Mouse (Mus musculus) forebrain, embryonic 11.5 days (tissue): ENCODE results near the gene Osbpl10. TPM values are rescaled to one million over a fixed set of nuclear protein-coding genes. Genes with fewer than 3 reads are reported as not detected.
"Not testable (repeated sequence)": the region's sequence is repeated elsewhere in the genome, so short reads cannot be mapped to it uniquely, and the experiment has no call there.

Source experiments
- ATAC-seq: fragments of 200-750 bp; cut with Nextera tagmentation; replicated peaks from 2 replicates; pipeline ENCODE4 v1.8.0; 2017; ENCODE audit warnings: moderate TSS enrichment; ENCODE audit not compliant: low FRiP score
- DNase-seq: peaks from one replicate; pipeline ENCODE4 v3.0.0-alpha.2; 2017; ENCODE audit warnings: low spot score
- H3K27ac ChIP-seq: fragments of 300-500 bp; sonication (generic); 2 replicates; pipeline ENCODE4 v1.5.1; 2014; ENCODE audit warnings: low read depth, low read length
- H3K27me3 ChIP-seq: fragments of 300-500 bp; sonication (generic); 2 replicates; pipeline ENCODE4 v1.6.1; 2014; ENCODE audit warnings: mild to moderate bottlenecking, low read length, mixed read lengths; ENCODE audit not compliant: control insufficient read depth, insufficient read depth
- H3K36me3 ChIP-seq: fragments of 300-500 bp; sonication (generic); 2 replicates; pipeline ENCODE4 v1.6.1; 2014; ENCODE audit warnings: mild to moderate bottlenecking, low read length, moderate library complexity, mixed read lengths; ENCODE audit not compliant: control insufficient read depth, insufficient read depth
- H3K4me1 ChIP-seq: fragments of 300-500 bp; sonication (generic); replicated peaks from 2 replicates; pipeline ENCODE4 v1.6.1; 2014; ENCODE audit warnings: low read length, mixed read lengths; ENCODE audit not compliant: control insufficient read depth, insufficient read depth
- H3K4me2 ChIP-seq: fragments of 300-500 bp; sonication (generic); 2 replicates; pipeline ENCODE4 v1.6.1; 2014; ENCODE audit warnings: low read depth, mild to moderate bottlenecking, low read length, moderate library complexity, mixed read lengths; ENCODE audit not compliant: severe bottlenecking
- H3K4me3 ChIP-seq: fragments of 300-500 bp; sonication (generic); 2 replicates; pipeline ENCODE4 v1.5.1; 2014; ENCODE audit warnings: low read depth, low read length
- H3K9ac ChIP-seq: fragments of 300-500 bp; sonication (generic); 2 replicates; pipeline ENCODE4 v1.6.1; 2014; ENCODE audit warnings: low read length
- H3K9me3 ChIP-seq: fragments of 300-500 bp; sonication (generic); 2 replicates; pipeline ENCODE4 v1.6.1; 2016; ENCODE audit warnings: low read length, mixed read lengths; ENCODE audit not compliant: control insufficient read depth
- WGBS: fragments of 180-500 bp; shearing (Covaris S2); extraction: QIAGEN DNeasy Blood & Tissue Kit; methylation state at CpG from one replicate; pipeline ENCODE4 v1.1.7; 2014; 5-methylcytosine and 5-hydroxymethylcytosine counted together
- polyA plus RNA-seq: library from polyadenylated mRNA; unstranded; fragments of >200 nt; fragmentation: Nextera tagmentation; extraction: Ambion mirVana; gene quantifications from 2 replicates; pipeline ENCODE4 v1.2.1, GENCODE M21; 2014

Gene Osbpl10
- polyA plus RNA-seq, 1 experiment from 2014 or later, result 1.0 TPM

DNA sequence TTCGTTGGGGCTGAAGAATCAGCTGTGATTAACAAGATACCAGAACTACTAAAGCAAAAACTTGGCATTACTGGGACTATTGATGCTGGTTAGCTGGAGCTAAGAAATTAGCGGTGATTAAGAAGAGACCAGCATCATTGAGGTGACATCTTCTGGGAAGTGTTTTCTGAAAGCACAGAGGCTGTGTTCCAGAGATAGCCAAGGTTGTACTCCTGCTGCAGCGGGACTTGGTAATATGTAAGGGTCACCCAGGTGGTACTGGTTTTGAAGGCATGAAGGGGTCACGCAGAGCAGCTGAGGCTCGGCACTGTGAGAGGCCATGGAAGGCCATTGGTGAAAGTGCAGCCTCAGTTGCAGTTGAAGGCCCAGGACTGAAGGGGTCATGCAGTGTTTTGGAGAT, 294.1 kb downstream of the Osbpl10 start:
- H3K27ac ChIP-seq, H3K9me3 ChIP-seq, ATAC-seq, H3K27me3 ChIP-seq, H3K4me3 ChIP-seq, H3K9ac ChIP-seq, H3K36me3 ChIP-seq, DNase-seq, H3K4me2 ChIP-seq, H3K4me1 ChIP-seq: not testable (repeated sequence)
- 93% methylated on average over 2 of the region's 5 CpGs for WGBS

- WGBS, result 97% methylated on average over 7 of the region's 7 CpGs
- ATAC-seq (no peak), DNase-seq (no peak)
- H3K27ac ChIP-seq, result no peak overlapping the region
- H3K9me3 ChIP-seq, result no peaks in the 10 kb centered on the region
- H3K4me2 ChIP-seq, result no peak overlapping the region
- no peaks in the 10 kb centered on the region for H3K27me3 ChIP-seq
- peaks cover 7% of the 10 kb centered on the region for H3K36me3 ChIP-seq
- H3K4me3 ChIP-seq, result no peak overlapping the region
- no peak overlapping the region for H3K9ac ChIP-seq
- no peaks in the 10 kb centered on the region for H3K4me1 ChIP-seq
These were observed 294.8 kb downstream of the Osbpl10 start for GRCm38 (mm10) chr9:115273095-115273649.

DNA sequence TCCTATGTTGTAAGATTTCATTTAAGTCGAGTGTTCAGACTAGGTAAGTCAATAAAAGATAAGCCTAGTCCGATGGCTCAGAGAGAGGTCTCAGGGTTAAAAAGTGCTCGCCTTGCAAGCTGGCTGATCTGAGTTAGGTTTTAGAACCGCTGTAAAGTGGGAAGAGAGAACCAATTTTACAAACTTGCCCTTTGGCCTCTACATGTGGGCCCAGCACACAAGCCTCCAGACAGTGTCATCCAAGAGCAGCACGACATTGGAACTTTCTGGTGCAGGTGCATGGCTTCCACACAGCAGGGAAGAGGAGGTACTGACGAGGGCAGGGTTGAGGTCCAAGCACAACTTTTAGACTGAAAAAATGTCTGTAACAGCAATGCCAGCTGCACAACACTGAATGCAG, 296.4 kb downstream of the Osbpl10 start:
- 87% methylated on average over 6 of the region's 6 CpGs for WGBS
- DNase-seq (no peak), ATAC-seq (no peak)
- H3K9me3 ChIP-seq, result no peaks in the 10 kb centered on the region
- H3K4me2 ChIP-seq, result no peak overlapping the region
- H3K9ac ChIP-seq, result no peak overlapping the region
- peaks cover 7% of the 10 kb centered on the region for H3K36me3 ChIP-seq
- no peaks in the 10 kb centered on the region for H3K27me3 ChIP-seq
- no peak overlapping the region for H3K4me3 ChIP-seq
- no peaks in the 10 kb centered on the region for H3K4me1 ChIP-seq
- H3K27ac ChIP-seq, result no peak overlapping the region

DNA sequence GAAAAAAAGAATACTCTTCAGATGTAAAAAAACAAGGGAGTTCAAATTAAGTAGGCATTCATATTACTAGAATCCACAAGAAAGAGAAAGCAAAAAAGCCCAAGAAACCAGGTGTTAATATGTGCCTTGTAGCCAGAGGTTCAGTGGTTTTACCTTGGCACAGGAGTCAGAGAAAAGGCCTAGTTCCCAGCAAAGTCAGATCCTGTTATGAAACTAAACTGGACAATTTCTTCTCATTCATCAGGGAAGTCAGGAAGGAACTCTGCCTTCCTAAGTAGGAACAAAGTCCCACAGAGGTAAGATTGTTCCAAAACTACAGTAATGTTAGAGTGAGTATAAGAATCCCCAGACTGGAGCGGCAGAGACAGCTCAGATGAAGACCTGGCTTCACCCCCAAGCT, 300.3 kb downstream of the Osbpl10 start:
- Histone ChIP-seq H3K4me1 (no peaks in the 10 kb centered on the region), H3K27ac (no peak overlapping the region), H3K36me3 (peaks cover 7% of the 10 kb centered on the region), H3K4me2 (no peak overlapping the region), H3K9me3 (no peaks in the 10 kb centered on the region), H3K27me3 (no peaks in the 10 kb centered on the region), H3K4me3 (no peak overlapping the region), H3K9ac (no peak overlapping the region)
- DNase-seq (no peak), ATAC-seq (no peak)
- WGBS, result 92% methylated on average over 1 of the region's 1 CpGs

Other genes with a start within 250 kb of the Osbpl10 start
- 26.9 and 27.2 TPM in 2 replicates for gene Cmtm6, start 247.5 kb upstream of the Osbpl10 start, polyA plus RNA-seq
- gene Cmtm7, start 196.7 kb upstream of the Osbpl10 start, polyA plus RNA-seq, result 50.6 and 63.5 TPM in 2 replicates
- gene Cmtm8, start 134.4 kb upstream of the Osbpl10 start, polyA plus RNA-seq, result 19.1 and 21.2 TPM in 2 replicates
- 11.2 and 12.3 TPM in 2 replicates for gene Gpd1l, start 44.6 kb upstream of the Osbpl10 start, polyA plus RNA-seq
- gene Rps27rt, start 4.2 kb downstream of the Osbpl10 start, polyA plus RNA-seq, result 318 and 355 TPM in 2 replicates